Mouse (Mus musculus) heart, adult 2 months (tissue): ENCODE results near the gene H2afx.

Experiments used
- CTCF ChIP-seq: fragments of 200-600 bp; IDR thresholded peaks from 2 replicates; pipeline ENCODE4 v1.8.1; 2022; ENCODE audit warnings: antibody characterized with exemption, mild to moderate bottlenecking, moderate library complexity
- EP300 ChIP-seq: fragments of 200-500 bp; IDR thresholded peaks from 2 replicates; pipeline ENCODE4 v1.6.1; 2011; ENCODE audit warnings: low read depth, low read length, control low read depth; ENCODE audit not compliant: insufficient read depth

DNA sequence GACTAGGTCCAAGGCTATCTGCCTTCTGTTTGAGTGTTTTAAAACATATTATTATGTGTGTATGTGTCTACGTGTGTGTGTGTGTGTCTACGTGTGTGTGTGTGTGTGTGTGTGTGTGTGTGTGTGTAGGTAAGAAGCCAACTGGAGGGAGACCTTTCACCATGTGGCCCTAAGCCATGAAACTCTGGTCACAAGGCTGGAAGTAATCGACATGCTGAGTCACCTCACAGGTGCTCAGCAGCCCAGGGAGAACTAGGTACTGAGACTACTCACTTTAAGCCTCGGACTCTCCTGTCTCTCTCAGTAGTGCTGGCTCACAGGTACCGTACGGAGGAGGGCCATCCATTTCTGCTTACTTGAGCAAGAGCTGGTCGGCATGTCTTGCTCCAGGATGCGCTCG, 12.7 kb downstream of the H2afx start:
- TF ChIP-seq CTCF (no peak), EP300 (no peak)
